Mouse (Mus musculus) erythroblast, embryonic 14.5 days (primary cell): ENCODE data around the gene Dio3. TPM values are rescaled to one million over a fixed set of nuclear protein-coding genes. Genes with fewer than 3 reads are reported as not detected.

ENCODE experiments used
- H3K27me3 ChIP-seq: 2 replicates; pipeline ENCODE4 v1.6.1; 2012; ENCODE audit warnings: inconsistent platforms; ENCODE audit not compliant: control insufficient read depth
- H3K36me3 ChIP-seq: 2 replicates; pipeline ENCODE4 v1.6.1; 2012; ENCODE audit warnings: mild to moderate bottlenecking, inconsistent platforms; ENCODE audit not compliant: control insufficient read depth
- H3K4me1 ChIP-seq: 2 replicates; pipeline ENCODE4 v1.6.1; 2012; ENCODE audit warnings: inconsistent platforms; ENCODE audit not compliant: control insufficient read depth
- H3K4me3 ChIP-seq: replicated peaks from 2 replicates; pipeline ENCODE3; 2012; ENCODE audit warnings: moderate library complexity, mild to moderate bottlenecking, inconsistent platforms
- H3K9me3 ChIP-seq: 2 replicates; pipeline ENCODE4 v1.6.1; 2012; ENCODE audit warnings: low read length, inconsistent platforms, mixed read lengths; ENCODE audit not compliant: control insufficient read depth
- GATA1 ChIP-seq: IDR thresholded peaks from 2 replicates; pipeline ENCODE4 v1.6.1; 2012; ENCODE audit warnings: low read length, inconsistent platforms, mixed read lengths
- TAL1 ChIP-seq: IDR thresholded peaks from 3 replicates; pipeline ENCODE4 v1.6.1; 2012; ENCODE audit warnings: low read length, inconsistent platforms, mixed read lengths
- polyA plus RNA-seq: library from polyadenylated mRNA; stranded (reverse); fragments of >175 nt; gene quantifications from 2 replicates; pipeline ENCODE4 v1.2.3, GENCODE M21; 2012

Dio3 gene
- polyA plus RNA-seq, 1 experiment: not detected

- TF ChIP-seq TAL1 (no peak), GATA1 (no peak)
- H3K4me1 ChIP-seq: no peaks in the 10 kb centered on the region
- H3K9me3 ChIP-seq: no peaks in the 10 kb centered on the region
- no peak overlapping the region for H3K4me3 ChIP-seq
- no peaks in the 10 kb centered on the region for H3K27me3 ChIP-seq
- H3K36me3 ChIP-seq: no peaks in the 10 kb centered on the region
Measured at GRCm38 (mm10) chr12:110292816-110293215, 13.9 kb downstream of the Dio3 start.

- no peaks in the 10 kb centered on the region for H3K36me3 ChIP-seq
- H3K9me3 ChIP-seq: peaks cover 2% of the 10 kb centered on the region
- H3K4me3 ChIP-seq: no peak overlapping the region
- H3K27me3 ChIP-seq: no peaks in the 10 kb centered on the region
- H3K4me1 ChIP-seq: no peaks in the 10 kb centered on the region
- no peak for TF ChIP-seq GATA1
- TF ChIP-seq TAL1: no peak
Measured at GRCm38 (mm10) chr12:110294891-110295290, 16.0 kb downstream of the Dio3 start.

GRCm38 (mm10) chr12:110298653-110299052 lies 19.8 kb downstream of the Dio3 start:
- no peak overlapping the region for H3K4me3 ChIP-seq
- H3K4me1 ChIP-seq: no peaks in the 10 kb centered on the region
- peaks cover 14% of the 10 kb centered on the region for H3K9me3 ChIP-seq
- TF ChIP-seq GATA1 (no peak), TAL1 (no peak)
- H3K27me3 ChIP-seq: no peaks in the 10 kb centered on the region
- no peaks in the 10 kb centered on the region for H3K36me3 ChIP-seq

GRCm38 (mm10) chr12:110319696-110320095 lies 40.8 kb downstream of the Dio3 start:
- peaks cover 7% of the 10 kb centered on the region for H3K9me3 ChIP-seq
- no peak overlapping the region for H3K4me3 ChIP-seq
- H3K27me3 ChIP-seq: no peaks in the 10 kb centered on the region
- no peaks in the 10 kb centered on the region for H3K4me1 ChIP-seq
- no peaks in the 10 kb centered on the region for H3K36me3 ChIP-seq
- TF ChIP-seq TAL1 (no peak), GATA1 (no peak)

Other genes with a start within 250 kb of the Dio3 start
- gene Ppp2r5c, start 168.1 kb downstream of the Dio3 start, polyA plus RNA-seq: 1.6 and 1.7 TPM in 2 replicates